Mouse (Mus musculus) splenic B cell, adult 2 months (primary cell): Measurements from ENCODE around the gene Ascc1.
A peak's percentile ranks its signal among the peaks of the same experiment; 100 is the strongest.

Experiments used
- DNase-seq: peaks from one replicate; pipeline ENCODE4 v3.0.0-alpha.2; 2011; ENCODE audit warnings: low read depth, low spot score
- H3K27me3 ChIP-seq: 2 replicates; pipeline ENCODE4 v1.6.1; 2012; ENCODE audit warnings: mild to moderate bottlenecking, low read length, moderate library complexity, mixed read lengths; ENCODE audit not compliant: control insufficient read depth, poor library complexity, insufficient read depth, severe bottlenecking
- H3K36me3 ChIP-seq: 2 replicates; pipeline ENCODE4 v1.6.1; 2012; ENCODE audit warnings: mild to moderate bottlenecking, low read length, moderate library complexity, mixed read lengths; ENCODE audit not compliant: control insufficient read depth, poor library complexity, insufficient read depth, severe bottlenecking

The Ascc1 gene

GRCm38 (mm10) chr10:60002673-60003212 is at the start of gene Ascc1, which contains the start of gene Anapc16:
Gene Ascc1, plus strand, starts transcription at chr10:60002805.
Gene Anapc16, minus strand, starts transcription at chr10:60003135.
- DNase-seq: peak; percentile 99
- H3K36me3 ChIP-seq: peaks cover 6% of the 10 kb centered on the region
- H3K27me3 ChIP-seq: no peaks in the 10 kb centered on the region

GRCm38 (mm10) chr10:59953564-59954039 is 49.0 kb upstream of the Ascc1 start:
- Histone ChIP-seq H3K27me3 (no peaks in the 10 kb centered on the region), H3K36me3 (peaks cover 3% of the 10 kb centered on the region; the same call in 1 of the 2 replicates)
- no peak for DNase-seq

GRCm38 (mm10) chr10:59956681-59957080 is 45.9 kb upstream of the Ascc1 start:
- Histone ChIP-seq H3K36me3 (no peaks in the 10 kb centered on the region), H3K27me3 (no peaks in the 10 kb centered on the region)
- no peak for DNase-seq

GRCm38 (mm10) chr10:59957171-59958149 is 45.1 kb upstream of the Ascc1 start:
- Histone ChIP-seq H3K36me3 (no peaks in the 10 kb centered on the region), H3K27me3 (no peaks in the 10 kb centered on the region)
- DNase-seq: no peak

- H3K36me3 ChIP-seq: no peaks in the 10 kb centered on the region
- DNase-seq: no peak
- no peaks in the 10 kb centered on the region for H3K27me3 ChIP-seq
These were observed 44.1 kb upstream of the Ascc1 start for GRCm38 (mm10) chr10:59958458-59958857.

GRCm38 (mm10) chr10:59959517-59959916 is 43.1 kb upstream of the Ascc1 start:
- no peak for DNase-seq
- Histone ChIP-seq H3K36me3 (no peaks in the 10 kb centered on the region), H3K27me3 (no peaks in the 10 kb centered on the region)

GRCm38 (mm10) chr10:59963609-59964008 is 39.0 kb upstream of the Ascc1 start:
- Histone ChIP-seq H3K36me3 (no peaks in the 10 kb centered on the region; the same call in 1 of the 2 replicates), H3K27me3 (no peaks in the 10 kb centered on the region)
- no peak for DNase-seq

GRCm38 (mm10) chr10:59964504-59965361 is 37.9 kb upstream of the Ascc1 start:
- Histone ChIP-seq H3K27me3 (no peaks in the 10 kb centered on the region), H3K36me3 (no peaks in the 10 kb centered on the region; the same call in 1 of the 2 replicates)
- DNase-seq: no peak

GRCm38 (mm10) chr10:59965362-59965695 is 37.3 kb upstream of the Ascc1 start:
- DNase-seq: no peak
- Histone ChIP-seq H3K36me3 (no peaks in the 10 kb centered on the region; the same call in 1 of the 2 replicates), H3K27me3 (no peaks in the 10 kb centered on the region)

- H3K27me3 ChIP-seq: no peaks in the 10 kb centered on the region
- no peaks in the 10 kb centered on the region; the same call in 1 of the 2 replicates for H3K36me3 ChIP-seq
- no peak for DNase-seq
These were observed 36.8 kb upstream of the Ascc1 start for GRCm38 (mm10) chr10:59965788-59966187.

GRCm38 (mm10) chr10:59966743-59967142 is 35.9 kb upstream of the Ascc1 start:
- H3K36me3 ChIP-seq: no peaks in the 10 kb centered on the region; the same call in 1 of the 2 replicates
- no peaks in the 10 kb centered on the region for H3K27me3 ChIP-seq
- no peak for DNase-seq

GRCm38 (mm10) chr10:59967309-59967942 is 35.2 kb upstream of the Ascc1 start:
- H3K36me3 ChIP-seq: no peaks in the 10 kb centered on the region; the same call in 1 of the 2 replicates
- no peaks in the 10 kb centered on the region for H3K27me3 ChIP-seq
- no peak for DNase-seq

- Histone ChIP-seq H3K27me3 (no peaks in the 10 kb centered on the region), H3K36me3 (no peaks in the 10 kb centered on the region; the same call in 1 of the 2 replicates)
- peak; percentile 26 for DNase-seq
These were observed 32.7 kb upstream of the Ascc1 start for GRCm38 (mm10) chr10:59969821-59970449.
